Comparison of ENCODE assay signal across 9 mouse cellular contexts in genomic region chr4:154171931-154172604, GRCm38 (mm10). TPM values are rescaled to one million over a fixed set of nuclear protein-coding genes. Genes with fewer than 3 reads are reported as not detected.
DNase-seq lines count a peak whose midpoint lies in the region; ATAC-seq and TF ChIP-seq lines count a peak whose summit lies in the region.
"Had no signal": no experiment of that assay in that cellular context is flagged by ENCODE, and none has a peak within 500 bp of the region (broad histone marks: within the 10 kb centered on the region; RNA-seq: fewer than 3 reads in every experiment).

No protein-coding gene starts in this region.

- peak overlapping the region; percentile 79 for H3K4me2 ChIP-seq in heart, embryonic 14.5 days (ENCODE audit: low read length)
- peak overlapping the region; percentile 93 for H3K4me2 ChIP-seq in embryonic facial prominence, embryonic 12.5 days (replicated peaks)
- H3K4me2 ChIP-seq in hindbrain, embryonic 12.5 days (replicated peaks), result peak overlapping the region; percentile 98
- H3K4me2 ChIP-seq in midbrain, embryonic 13.5 days (replicated peaks), result peak overlapping the region; percentile 97

- H3K4me3 ChIP-seq in heart, embryonic 14.5 days (ENCODE audit: control insufficient read depth in 1 of 2, insufficient read depth in 1 of 2, low read depth in 1 of 2, low read length in 2 of 2), result peak overlapping the region; percentile 45 to 47
- peak overlapping the region; percentile 65 for H3K4me3 ChIP-seq in embryonic facial prominence, embryonic 12.5 days
- H3K4me3 ChIP-seq in hindbrain, embryonic 12.5 days, result peak overlapping the region; percentile 63
- H3K4me3 ChIP-seq in midbrain, embryonic 13.5 days (replicated peaks), result peak overlapping the region; percentile 57
- H3K4me3 ChIP-seq in thymus, adult 2 months (ENCODE audit: control insufficient read depth, insufficient read depth, low read length), result no peak overlapping the region
- H3K4me3 ChIP-seq in kidney, adult 2 months (ENCODE audit: insufficient read depth, low read depth, low read length), result no peak overlapping the region

- H3K27ac ChIP-seq in heart, embryonic 14.5 days (replicated peaks in 1 of 2; ENCODE audit: control insufficient read depth in 1 of 2, insufficient read depth in 1 of 2, low read depth in 2 of 2, low read length in 2 of 2), result no peak overlapping the region
- H3K27ac ChIP-seq in embryonic facial prominence, embryonic 12.5 days, result peak overlapping the region; percentile 54; the same call in 1 of the 2 replicates
- H3K27ac ChIP-seq in hindbrain, embryonic 12.5 days, result no peak overlapping the region
- H3K27ac ChIP-seq in midbrain, embryonic 13.5 days, result no peak overlapping the region
- H3K27ac ChIP-seq in thymus, adult 2 months (ENCODE audit: control insufficient read depth, insufficient read depth, low read length), result no peak overlapping the region
- no peak overlapping the region for H3K27ac ChIP-seq in kidney, adult 2 months (ENCODE audit: insufficient read depth, low read depth, low read length)

- no peak for TF ChIP-seq POLR2A in thymus, adult 2 months (IDR thresholded peaks at IDR 0.05; ENCODE audit: control insufficient read depth, extremely low read depth, insufficient read depth, low read length, poor library complexity)
- no peak for TF ChIP-seq POLR2A in kidney, adult 2 months (IDR thresholded peaks at IDR 0.05; ENCODE audit: low read depth, low read length)

- no peak for ATAC-seq in heart, embryonic 14.5 days (ENCODE audit: insufficient number of reproducible peaks, insufficient read depth, low FRiP score, low read depth)
- ATAC-seq in embryonic facial prominence, embryonic 12.5 days (ENCODE audit: insufficient number of reproducible peaks, insufficient read depth, low FRiP score, low TSS enrichment), result no peak
- ATAC-seq in hindbrain, embryonic 12.5 days (ENCODE audit: low FRiP score), result no peak
- ATAC-seq in midbrain, embryonic 13.5 days, result no peak

- TF ChIP-seq CTCF in thymus, adult 2 months (IDR thresholded peaks at IDR 0.05; ENCODE audit: borderline replicate concordance, control insufficient read depth, extremely low read depth, insufficient read depth, low read length, poor library complexity), result no peak
- no peak for TF ChIP-seq CTCF in kidney, adult 2 months (conservative IDR thresholded peaks at IDR 0.05; ENCODE audit: insufficient read depth, insufficient read length, low read depth, low read length)

- no peak for DNase-seq in heart, postnatal 36 days
- DNase-seq in thymus, adult 2 months, result no peak
- DNase-seq in thymus, adult 18-20 months, result no peak
- no peak for DNase-seq in kidney, adult 2 months
- DNase-seq: adrenal gland, adult 2 months had no signal

- intact Hi-C loops in heart, postnatal 36 days (cut with DNase I), result no loop called here

- no peaks in the 10 kb centered on the region for H3K36me3 ChIP-seq in heart, embryonic 14.5 days (ENCODE audit: control insufficient read depth, insufficient read depth, low read length)
- H3K36me3 ChIP-seq in embryonic facial prominence, embryonic 12.5 days, result no peaks in the 10 kb centered on the region
- H3K36me3 ChIP-seq in hindbrain, embryonic 12.5 days, result no peaks in the 10 kb centered on the region
- H3K36me3 ChIP-seq in midbrain, embryonic 13.5 days, result no peaks in the 10 kb centered on the region
- no peaks in the 10 kb centered on the region for H3K36me3 ChIP-seq in thymus, adult 2 months (ENCODE audit: control insufficient read depth, insufficient read depth, low read length)
- no peaks in the 10 kb centered on the region for H3K36me3 ChIP-seq in kidney, adult 2 months (ENCODE audit: control insufficient read depth, insufficient read depth, low read length)

- peak overlapping the region; percentile 66 for H3K9ac ChIP-seq in heart, embryonic 14.5 days (ENCODE audit: low read length)
- peak overlapping the region; percentile 68 for H3K9ac ChIP-seq in embryonic facial prominence, embryonic 12.5 days
- H3K9ac ChIP-seq in hindbrain, embryonic 12.5 days, result peak overlapping the region; percentile 63
- peak overlapping the region; percentile 59; the same call in 1 of the 2 replicates for H3K9ac ChIP-seq in midbrain, embryonic 13.5 days (replicated peaks)

- no peaks in the 10 kb centered on the region for H3K9me3 ChIP-seq in heart, embryonic 14.5 days (ENCODE audit: control insufficient read depth, low read length)
- no peaks in the 10 kb centered on the region for H3K9me3 ChIP-seq in embryonic facial prominence, embryonic 12.5 days
- no peaks in the 10 kb centered on the region for H3K9me3 ChIP-seq in hindbrain, embryonic 12.5 days (replicated peaks)
- no peaks in the 10 kb centered on the region for H3K9me3 ChIP-seq in midbrain, embryonic 13.5 days

- H3K27me3 ChIP-seq in heart, embryonic 14.5 days (ENCODE audit: control insufficient read depth, insufficient read depth, low read length), result peaks cover 57% of the 10 kb centered on the region
- peaks cover 27% of the 10 kb centered on the region for H3K27me3 ChIP-seq in embryonic facial prominence, embryonic 12.5 days
- H3K27me3 ChIP-seq in hindbrain, embryonic 12.5 days, result peaks cover 53% of the 10 kb centered on the region
- peaks cover 52% of the 10 kb centered on the region for H3K27me3 ChIP-seq in midbrain, embryonic 13.5 days
- peaks cover 4% of the 10 kb centered on the region; the same call in 1 of the 2 replicates for H3K27me3 ChIP-seq in thymus, adult 2 months (ENCODE audit: control insufficient read depth, insufficient read depth, low read length)
- H3K27me3 ChIP-seq in kidney, adult 2 months (replicated peaks; ENCODE audit: control insufficient read depth, insufficient read depth, low read length), result peaks cover 1% of the 10 kb centered on the region; the same call in 1 of the 2 replicates

- peaks cover 10 to 21% of the 10 kb centered on the region in 2 experiments; a peak in 2 of 4 replicates for H3K4me1 ChIP-seq in heart, embryonic 14.5 days (ENCODE audit: control insufficient read depth in 2 of 2, insufficient read depth in 2 of 2, low read length in 2 of 2)
- peaks cover 44% of the 10 kb centered on the region for H3K4me1 ChIP-seq in embryonic facial prominence, embryonic 12.5 days
- peaks cover 45% of the 10 kb centered on the region for H3K4me1 ChIP-seq in hindbrain, embryonic 12.5 days
- H3K4me1 ChIP-seq in midbrain, embryonic 13.5 days (replicated peaks), result peaks cover 33% of the 10 kb centered on the region
- H3K4me1 ChIP-seq in thymus, adult 2 months (replicated peaks; ENCODE audit: control insufficient read depth, insufficient read depth, low read length), result no peaks in the 10 kb centered on the region
- H3K4me1 ChIP-seq in kidney, adult 2 months (ENCODE audit: control insufficient read depth, insufficient read depth, low read length), result no peaks in the 10 kb centered on the region

- 34% methylated on average over 13 of the region's 13 CpGs for WGBS in heart, embryonic 14.5 days
- 30% methylated on average over 13 of the region's 13 CpGs for WGBS in embryonic facial prominence, embryonic 12.5 days
- 38% methylated on average over 13 of the region's 13 CpGs for WGBS in hindbrain, embryonic 12.5 days
- 41% methylated on average over 13 of the region's 13 CpGs for WGBS in midbrain, embryonic 13.5 days
- WGBS in thymus, adult 2 months, result 58% methylated on average over 13 of the region's 13 CpGs
- 44% methylated on average over 13 of the region's 13 CpGs for WGBS in kidney, adult 2 months

RNA-seq across cellular contexts. Expression of gene Megf6, which starts 1.5 kb away (rescaled TPM):
- 33.3 and 39.8 TPM in 2 replicates for polyA plus RNA-seq in heart, embryonic 14.5 days (2014; fragmentation: Nextera tagmentation; extraction: Ambion mirVana)
- 1 to 10 TPM; 5.4 to 8.0 TPM for total RNA-seq in heart, postnatal 36 days (2021)
- polyA plus RNA-seq in embryonic facial prominence, embryonic 12.5 days (2016; fragmentation: Nextera tagmentation; extraction: Ambion mirVana), result 60.5 and 63.2 TPM in 2 replicates
- 38.6 and 43.7 TPM in 2 replicates for polyA plus RNA-seq in hindbrain, embryonic 12.5 days (2016; fragmentation: Nextera tagmentation; extraction: Ambion mirVana)
- 6.8 and 6.9 TPM in 2 replicates for polyA plus RNA-seq in midbrain, embryonic 13.5 days (2015; fragmentation: Nextera tagmentation; extraction: Ambion mirVana)
- polyA plus RNA-seq in thymus, adult 2 months (2012; rRNA removed), result 11.0 and 19.0 TPM in 2 replicates
- polyA plus RNA-seq in kidney, adult 2 months (2012; rRNA removed), result 0.55 and 1.2 TPM in 2 replicates

RNA-seq across cellular contexts. Expression of gene Tprgl, which starts 11.6 kb away (rescaled TPM):
- polyA plus RNA-seq in heart, embryonic 14.5 days (2014; fragmentation: Nextera tagmentation; extraction: Ambion mirVana), result 145 and 148 TPM in 2 replicates
- 100 to 1,000 TPM; 132 to 136 TPM for total RNA-seq in heart, postnatal 36 days (2021)
- polyA plus RNA-seq in embryonic facial prominence, embryonic 12.5 days (2016; fragmentation: Nextera tagmentation; extraction: Ambion mirVana), result 144 and 146 TPM in 2 replicates
- polyA plus RNA-seq in hindbrain, embryonic 12.5 days (2016; fragmentation: Nextera tagmentation; extraction: Ambion mirVana), result 154 and 159 TPM in 2 replicates
- 161 and 173 TPM in 2 replicates for polyA plus RNA-seq in midbrain, embryonic 13.5 days (2015; fragmentation: Nextera tagmentation; extraction: Ambion mirVana)
- polyA plus RNA-seq in thymus, adult 2 months (2012; rRNA removed), result 227 and 244 TPM in 2 replicates
- 173 and 177 TPM in 2 replicates for polyA plus RNA-seq in kidney, adult 2 months (2012; rRNA removed)

RNA-seq across cellular contexts. Expression of gene Wrap73, which starts 29.9 kb away (rescaled TPM):
- polyA plus RNA-seq in heart, embryonic 14.5 days (2014; fragmentation: Nextera tagmentation; extraction: Ambion mirVana), result 20.7 and 23.1 TPM in 2 replicates
- total RNA-seq in heart, postnatal 36 days (2021), result 10 to 100 TPM; 10.8 to 15.0 TPM
- 49.8 TPM in 2 replicates for polyA plus RNA-seq in embryonic facial prominence, embryonic 12.5 days (2016; fragmentation: Nextera tagmentation; extraction: Ambion mirVana)
- polyA plus RNA-seq in hindbrain, embryonic 12.5 days (2016; fragmentation: Nextera tagmentation; extraction: Ambion mirVana), result 41.9 and 42.9 TPM in 2 replicates
- polyA plus RNA-seq in midbrain, embryonic 13.5 days (2015; fragmentation: Nextera tagmentation; extraction: Ambion mirVana), result 47.8 and 50.9 TPM in 2 replicates
- 64.7 and 69.3 TPM in 2 replicates for polyA plus RNA-seq in thymus, adult 2 months (2012; rRNA removed)
- polyA plus RNA-seq in kidney, adult 2 months (2012; rRNA removed), result 18.4 and 18.7 TPM in 2 replicates

RNA-seq across cellular contexts. Expression of gene Trp73, which starts 32.1 kb away (rescaled TPM):
- polyA plus RNA-seq in heart, embryonic 14.5 days (2014; fragmentation: Nextera tagmentation; extraction: Ambion mirVana), result 0.08 and 0.09 TPM in 2 replicates
- not detected for total RNA-seq in heart, postnatal 36 days (2021)
- 1.5 and 2.3 TPM in 2 replicates for polyA plus RNA-seq in embryonic facial prominence, embryonic 12.5 days (2016; fragmentation: Nextera tagmentation; extraction: Ambion mirVana)
- polyA plus RNA-seq in hindbrain, embryonic 12.5 days (2016; fragmentation: Nextera tagmentation; extraction: Ambion mirVana), result 1.7 and 2.4 TPM in 2 replicates
- polyA plus RNA-seq in midbrain, embryonic 13.5 days (2015; fragmentation: Nextera tagmentation; extraction: Ambion mirVana), result 0.55 and 1.5 TPM in 2 replicates
- polyA plus RNA-seq in thymus, adult 2 months (2012; rRNA removed), result 1.0 and 1.4 TPM in 2 replicates
- 0.03 TPM in 2 replicates for polyA plus RNA-seq in kidney, adult 2 months (2012; rRNA removed)
- total RNA-seq: adrenal gland, adult 2 months had no signal

Comparison
In these comparisons a context has a peak if more than half of its experiments do, and no peak if none do; other contexts are left out.
1. H3K4me3 ChIP-seq: peak in heart, embryonic 14.5 days (2 of 2), embryonic facial prominence, embryonic 12.5 days (single experiment), hindbrain, embryonic 12.5 days (single experiment) and midbrain, embryonic 13.5 days (single experiment); none in thymus, adult 2 months (single experiment) and kidney, adult 2 months (single experiment).
2. Peak in every context shown above with its lines, with median percentiles within 50 percentile points of each other: H3K4me2 ChIP-seq and H3K9ac ChIP-seq.